Mouse (Mus musculus) MEL (cell line): ENCODE results near the gene Dnaja3. TPM values are rescaled to one million over a fixed set of nuclear protein-coding genes. Genes with fewer than 3 reads are reported as not detected.

ENCODE experiments used
- DNase-seq: peaks from one replicate; pipeline ENCODE4 v3.0.0; 2011; ENCODE audit warnings: low read depth, low spot score
- H3K27ac ChIP-seq: 2 replicates; pipeline ENCODE4 v1.5.1; 2012; ENCODE audit warnings: low read depth, mild to moderate bottlenecking, control low read depth, low read length, moderate library complexity; ENCODE audit not compliant: control insufficient read depth
- H3K27me3 ChIP-seq, 2 experiments: fragments of 150-350 bp in 1 of 2; sonication (generic) in 1 of 2; 2 replicates each; pipeline ENCODE4 v1.6.1; 2012; ENCODE audit warnings: low read length in 2 of 2, mild to moderate bottlenecking in 2 of 2, improper control_type of control experiment in 1 of 2, moderate library complexity in 1 of 2; ENCODE audit not compliant: insufficient read depth in 2 of 2, control insufficient read depth in 1 of 2
- H3K36me3 ChIP-seq, 2 experiments: 2 replicates each; pipeline ENCODE4 v1.6.1; 2012 to 2014; ENCODE audit warnings: low read length in 2 of 2, improper control_type of control experiment in 1 of 2, inconsistent platforms in 1 of 2, mild to moderate bottlenecking in 1 of 2; ENCODE audit not compliant: insufficient read depth in 2 of 2, control insufficient read depth in 1 of 2
- H3K4me1 ChIP-seq, 2 experiments: fragments of 150-350 bp in 1 of 2; sonication (generic) in 1 of 2; 2 replicates each; pipeline ENCODE4 v1.6.1; 2012; ENCODE audit warnings: low read length in 2 of 2, improper control_type of control experiment in 1 of 2, mild to moderate bottlenecking in 1 of 2; ENCODE audit not compliant: insufficient read depth in 2 of 2, control insufficient read depth in 1 of 2
- H3K4me3 ChIP-seq, 2 experiments: fragments of 150-350 bp in 1 of 2; sonication (generic) in 1 of 2; 2 replicates each; pipeline ENCODE4 v1.5.1; 2012; ENCODE audit warnings: low read depth in 2 of 2, low read length in 2 of 2, mild to moderate bottlenecking in 2 of 2, moderate library complexity in 2 of 2, control low read depth in 1 of 2, improper control_type of control experiment in 1 of 2; ENCODE audit not compliant: control insufficient read depth in 1 of 2, insufficient read depth in 1 of 2
- H3K79me2 ChIP-seq: 2 replicates; pipeline ENCODE4 v1.6.1; 2012; ENCODE audit warnings: mild to moderate bottlenecking, low read length, moderate library complexity; ENCODE audit not compliant: control insufficient read depth, poor library complexity, insufficient read depth
- H3K9ac ChIP-seq: 2 replicates; pipeline ENCODE4 v1.6.1; 2012; ENCODE audit warnings: low read depth, mild to moderate bottlenecking, control low read depth, low read length, moderate library complexity; ENCODE audit not compliant: control insufficient read depth, poor library complexity, severe bottlenecking
- H3K9me3 ChIP-seq: fragments of 150-350 bp; sonication (generic); replicated peaks from 2 replicates; pipeline ENCODE4 v1.6.1; 2012; ENCODE audit warnings: mild to moderate bottlenecking, low read length, improper control_type of control experiment, moderate library complexity; ENCODE audit not compliant: insufficient read depth
- BHLHE40 ChIP-seq: IDR thresholded peaks from 2 replicates; pipeline ENCODE4 v1.6.1; 2012; ENCODE audit warnings: low read depth, mild to moderate bottlenecking, inconsistent platforms, low read length, improper control_type of control experiment, borderline replicate concordance
- CHD1 ChIP-seq: IDR thresholded peaks from 2 replicates; pipeline ENCODE4 v1.6.1; 2012; ENCODE audit warnings: low read depth, mild to moderate bottlenecking, inconsistent platforms, low read length, improper control_type of control experiment
- CHD2 ChIP-seq: IDR thresholded peaks from 2 replicates; pipeline ENCODE4 v1.6.1; 2011; ENCODE audit warnings: low read length, improper control_type of control experiment
- ELF1 ChIP-seq: IDR thresholded peaks from 2 replicates; pipeline ENCODE4 v1.6.1; 2014; ENCODE audit warnings: low read depth, mild to moderate bottlenecking, inconsistent platforms, low read length, improper control_type of control experiment, moderate library complexity
- EP300 ChIP-seq, 2 experiments: IDR thresholded peaks; 2 replicates each; pipeline ENCODE4 v1.6.1; 2011; ENCODE audit warnings: improper control_type of control experiment in 2 of 2, low read length in 2 of 2, low read depth in 1 of 2, mild to moderate bottlenecking in 1 of 2
- GABPA ChIP-seq: IDR thresholded peaks from 2 replicates; pipeline ENCODE4 v1.6.1; 2012; ENCODE audit warnings: low read depth, mild to moderate bottlenecking, inconsistent platforms, low read length, improper control_type of control experiment, moderate library complexity
- HCFC1 ChIP-seq: IDR thresholded peaks from 2 replicates; pipeline ENCODE4 v1.6.1; 2012; ENCODE audit warnings: low read depth, mild to moderate bottlenecking, inconsistent platforms, low read length, improper control_type of control experiment, moderate library complexity
- KAT2A ChIP-seq: conservative IDR thresholded peaks from 2 replicates; pipeline ENCODE4 v1.6.1; 2012; ENCODE audit warnings: low read depth, low read length, improper control_type of control experiment, inconsistent platforms
- MAFK ChIP-seq: IDR thresholded peaks from 2 replicates; pipeline ENCODE4 v1.6.1; 2011; ENCODE audit warnings: low read depth, mild to moderate bottlenecking, low read length, improper control_type of control experiment, borderline replicate concordance
- MAX ChIP-seq: IDR thresholded peaks from 2 replicates; pipeline ENCODE4 v1.6.1; 2011; ENCODE audit warnings: low read length, improper control_type of control experiment
- MEF2A ChIP-seq: IDR thresholded peaks from 2 replicates; pipeline ENCODE4 v1.6.1; 2014; ENCODE audit warnings: low read depth, mild to moderate bottlenecking, inconsistent platforms, low read length, improper control_type of control experiment; ENCODE audit not compliant: poor library complexity, insufficient replicate concordance, severe bottlenecking; ENCODE audit errors: extremely low read depth
- MXI1 ChIP-seq: IDR thresholded peaks from 2 replicates; pipeline ENCODE4 v1.6.1; 2011; ENCODE audit warnings: mild to moderate bottlenecking, low read depth, low read length, improper control_type of control experiment
- NELFE ChIP-seq: IDR thresholded peaks from 2 replicates; pipeline ENCODE4 v1.6.1; 2011; ENCODE audit warnings: low read depth, low read length, improper control_type of control experiment
- NRF1 ChIP-seq: IDR thresholded peaks from 2 replicates; pipeline ENCODE4 v1.6.1; 2014; ENCODE audit warnings: low read depth, mild to moderate bottlenecking, inconsistent platforms, low read length, improper control_type of control experiment, moderate library complexity; ENCODE audit not compliant: poor library complexity, insufficient read depth, severe bottlenecking
- POLR2A ChIP-seq, 2 experiments: IDR thresholded peaks; 2 replicates each; pipeline ENCODE4 v1.6.1; 2011 to 2012; ENCODE audit warnings: low read length in 2 of 2, mild to moderate bottlenecking in 2 of 2, control low read depth in 1 of 2, improper control_type of control experiment in 1 of 2, low read depth in 1 of 2, moderate library complexity in 1 of 2; ENCODE audit not compliant: control insufficient read depth in 1 of 2, insufficient read depth in 1 of 2, poor library complexity in 1 of 2
- POLR2AphosphoS2 ChIP-seq: IDR thresholded peaks from 2 replicates; pipeline ENCODE4 v1.6.1; 2011; ENCODE audit warnings: low read length, improper control_type of control experiment
- RAD21 ChIP-seq: IDR thresholded peaks from 2 replicates; pipeline ENCODE4 v1.6.1; 2011; ENCODE audit warnings: mild to moderate bottlenecking, low read depth, low read length, improper control_type of control experiment
- SMC3 ChIP-seq: IDR thresholded peaks from 2 replicates; pipeline ENCODE4 v1.6.1; 2011; ENCODE audit warnings: low read depth, low read length, improper control_type of control experiment
- TAL1 ChIP-seq: IDR thresholded peaks from 2 replicates; pipeline ENCODE4 v1.6.1; 2012; ENCODE audit warnings: mild to moderate bottlenecking, inconsistent platforms, low read length, moderate library complexity, mixed read lengths
- UBTF ChIP-seq: IDR thresholded peaks from 2 replicates; pipeline ENCODE4 v1.6.1; 2012; ENCODE audit warnings: low read depth, mild to moderate bottlenecking, inconsistent platforms, low read length, improper control_type of control experiment, moderate library complexity, borderline replicate concordance; ENCODE audit not compliant: insufficient read depth
- USF2 ChIP-seq, 2 experiments: IDR thresholded peaks; 2 replicates each; pipeline ENCODE4 v1.6.1; 2011 to 2012; ENCODE audit warnings: improper control_type of control experiment in 2 of 2, low read length in 2 of 2, borderline replicate concordance in 1 of 2, inconsistent platforms in 1 of 2, low read depth in 1 of 2, mild to moderate bottlenecking in 1 of 2; ENCODE audit not compliant: insufficient read depth in 1 of 2
- ZNF384 ChIP-seq: IDR thresholded peaks from 2 replicates; pipeline ENCODE4 v1.6.1; 2012; ENCODE audit warnings: low read depth, mild to moderate bottlenecking, inconsistent platforms, low read length, improper control_type of control experiment
- polyA plus RNA-seq, 2 experiments: library from polyadenylated mRNA; stranded (reverse) in 1 of 2; unstranded in 1 of 2; fragments of >175 nt in 1 of 2; fragments of >200 nt in 1 of 2; gene quantifications; 2 replicates each; pipeline versions ENCODE4 v1.2.1 to v1.2.4; 2012; ENCODE audit warnings: low replicate concordance in 2 of 2, low read depth in 1 of 2; ENCODE audit not compliant: insufficient read length in 2 of 2, insufficient read depth in 1 of 2, missing spikeins in 1 of 2
- total RNA-seq: library from RNA; depleted of rRNA; stranded (reverse); fragments of 300-350 nt; gene quantifications from 2 replicates; pipeline ENCODE4 v1.2.3, GENCODE M21; 2012

Gene Dnaja3
- total and polyA plus RNA-seq, 3 experiments, result 91.8 to 94.3 TPM; not detected in 1

DNA sequence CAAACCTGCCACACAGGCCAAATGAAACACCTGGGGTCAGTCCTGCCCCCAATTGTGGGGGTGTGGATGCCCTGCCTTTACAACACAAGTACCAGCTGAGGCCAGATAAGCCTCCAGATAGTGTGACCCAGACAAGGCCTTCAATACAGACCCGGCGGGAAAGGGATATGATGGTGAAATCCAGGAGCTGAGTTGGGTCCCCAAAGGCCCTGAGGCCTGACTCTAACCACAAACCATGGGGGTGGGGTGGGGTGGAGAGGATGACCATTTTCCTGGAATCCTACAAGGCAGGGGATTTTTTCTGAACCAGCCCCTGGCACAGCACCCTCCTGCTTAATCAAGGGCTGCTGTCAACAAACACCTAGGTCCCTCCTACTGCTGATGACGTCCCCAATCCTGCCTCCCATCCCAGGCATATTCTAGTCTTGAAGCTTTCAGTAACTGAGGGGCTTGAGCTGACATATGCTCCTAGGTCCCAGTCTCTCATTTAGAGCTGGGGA lies 848 bp upstream of the Dnaja3 start:
- Histone ChIP-seq H3K9me3 (no peaks in the 10 kb centered on the region), H3K4me1 (no peaks in the 10 kb centered on the region), H3K36me3 (peaks cover 0 to 1% of the 10 kb centered on the region in 2 experiments; a peak in 1 of 4 replicates), H3K27ac (no peak overlapping the region), H3K9ac (no peak overlapping the region), H3K4me3 (no peak overlapping the region), H3K27me3 (no peaks in the 10 kb centered on the region), H3K79me2 (no peaks in the 10 kb centered on the region)
- TF ChIP-seq CHD2, result no peak
- no peak for TF ChIP-seq ZNF384
- no peak for TF ChIP-seq POLR2AphosphoS2
- TF ChIP-seq MAFK, result no peak
- no peak for TF ChIP-seq KAT2A
- no peak for DNase-seq

DNA sequence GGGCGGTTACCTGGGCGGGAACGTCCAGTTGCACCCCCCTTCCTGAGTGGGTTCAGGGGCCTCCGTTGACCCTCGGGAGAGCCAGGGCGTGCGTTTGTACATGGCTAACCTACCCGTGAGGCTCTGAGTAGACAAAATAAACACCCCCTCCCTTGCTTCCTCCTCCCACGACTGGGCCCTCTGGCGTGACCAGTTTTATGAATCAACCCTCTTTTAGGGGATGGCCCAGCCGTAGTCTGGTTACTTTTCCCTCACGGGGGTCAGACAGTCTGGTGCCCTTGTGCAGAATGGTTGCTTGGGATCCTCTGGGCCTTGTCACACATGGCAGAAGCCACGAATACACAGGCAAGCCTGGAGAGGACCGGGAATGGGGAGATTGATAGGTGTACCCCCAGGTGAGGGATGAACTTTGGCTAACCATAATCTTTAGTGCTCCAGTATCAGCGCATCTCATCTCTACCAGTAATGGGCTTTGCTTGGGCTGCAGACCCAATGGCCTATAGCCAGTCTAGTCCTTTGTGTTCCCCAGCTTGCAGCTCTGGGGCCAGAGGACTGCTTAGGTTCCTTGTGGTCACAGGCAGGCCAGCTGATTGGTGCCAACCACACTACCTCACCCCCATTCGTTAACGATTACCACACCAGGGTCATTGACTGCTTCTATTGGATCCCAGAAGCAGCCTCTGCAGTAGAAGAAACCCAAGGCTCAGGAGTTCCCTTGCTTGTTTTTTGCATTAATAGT lies 647 bp downstream of the Dnaja3 start:
- no peak for DNase-seq
- H3K27me3 ChIP-seq, result no peaks in the 10 kb centered on the region
- no peak overlapping the region for H3K27ac ChIP-seq
- H3K4me1 ChIP-seq, result no peaks in the 10 kb centered on the region
- TF ChIP-seq SMC3, result no peak
- TF ChIP-seq CHD1, result no peak
- TF ChIP-seq POLR2A (IDR thresholded peaks at IDR 0.05; ENCODE audit: control insufficient read depth in 1 of 2, insufficient read depth in 1 of 2, low read depth in 1 of 2, low read length in 2 of 2, poor library complexity in 1 of 2), result no peak
- TF ChIP-seq NELFE, result no peak
- no peak for TF ChIP-seq BHLHE40
- TF ChIP-seq MAFK, result no peak
- no peak for TF ChIP-seq HCFC1
- TF ChIP-seq RAD21, result no peak
- no peak for TF ChIP-seq GABPA
- TF ChIP-seq TAL1, result no peak
- TF ChIP-seq MAX, result no peak
- TF ChIP-seq POLR2AphosphoS2, result no peak
- no peak for TF ChIP-seq NRF1
- TF ChIP-seq USF2 (IDR thresholded peaks at IDR 0.05; ENCODE audit: borderline replicate concordance in 1 of 2, insufficient read depth in 1 of 2, low read depth in 1 of 2, low read length in 2 of 2), result no peak
- no peak for TF ChIP-seq MXI1
- no peak for TF ChIP-seq EP300 (IDR thresholded peaks at IDR 0.05; ENCODE audit: low read depth in 1 of 2, low read length in 2 of 2)
- no peak for TF ChIP-seq UBTF
- TF ChIP-seq ELF1, result no peak
- no peak for TF ChIP-seq MEF2A
- peaks cover 0 to 1% of the 10 kb centered on the region in 2 experiments; a peak in 1 of 4 replicates for H3K36me3 ChIP-seq
- no peaks in the 10 kb centered on the region for H3K79me2 ChIP-seq
- H3K9me3 ChIP-seq, result no peaks in the 10 kb centered on the region
- no peak overlapping the region for H3K4me3 ChIP-seq
- no peak overlapping the region for H3K9ac ChIP-seq
